Mouse (Mus musculus): ENCODE measurements around the gene Slc22a23.

Slc22a23 gene

DNA sequence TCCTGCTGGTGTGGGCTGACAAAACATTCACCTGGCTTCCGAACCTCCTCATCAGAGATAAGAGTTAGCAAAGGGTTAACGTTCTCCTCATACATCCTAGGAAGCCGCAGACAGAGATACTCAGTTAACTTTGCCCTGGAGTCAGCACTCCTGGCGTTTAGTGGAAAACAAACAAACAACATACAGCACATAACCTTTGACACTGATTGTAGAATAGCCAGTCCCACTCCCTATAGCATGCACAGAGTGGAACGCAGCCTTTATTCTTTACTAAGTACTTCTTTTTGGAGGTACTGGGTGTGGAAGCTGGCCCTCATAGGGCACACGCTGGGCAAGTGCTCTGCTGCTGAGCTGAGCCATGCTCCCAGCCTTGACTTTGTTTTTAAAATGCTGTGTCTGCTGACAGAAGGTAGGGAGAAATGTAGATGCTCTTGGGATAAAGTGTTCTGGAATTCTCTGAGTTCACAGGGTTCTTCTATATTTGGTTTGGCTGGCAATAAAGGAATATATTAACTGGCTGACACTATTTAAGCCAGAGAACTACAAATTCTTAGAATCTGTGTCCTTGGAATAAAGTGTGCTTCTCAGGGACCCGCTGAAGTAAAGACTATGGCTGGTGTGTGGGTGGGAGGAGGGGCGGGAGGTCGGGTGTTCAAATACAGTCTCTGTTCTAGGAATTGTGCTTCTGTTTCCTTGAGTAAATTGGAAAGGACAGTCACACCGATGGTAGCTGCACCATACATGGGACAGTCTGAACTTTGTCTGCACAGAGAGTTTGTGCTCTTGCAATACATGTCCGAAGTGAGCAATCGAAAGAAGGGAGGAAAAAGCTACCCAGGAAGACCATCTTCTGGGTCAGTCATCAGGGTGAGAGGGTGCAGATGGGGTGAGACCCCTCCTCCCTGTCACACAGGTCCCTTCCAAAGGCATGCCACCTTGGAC, 117.0 kb downstream of the Slc22a23 start:
- DNase-seq = no peak

GRCm38 (mm10) chr13:34226940-34227339, 118.0 kb downstream of the Slc22a23 start:
- DNase-seq = no peak

DNA sequence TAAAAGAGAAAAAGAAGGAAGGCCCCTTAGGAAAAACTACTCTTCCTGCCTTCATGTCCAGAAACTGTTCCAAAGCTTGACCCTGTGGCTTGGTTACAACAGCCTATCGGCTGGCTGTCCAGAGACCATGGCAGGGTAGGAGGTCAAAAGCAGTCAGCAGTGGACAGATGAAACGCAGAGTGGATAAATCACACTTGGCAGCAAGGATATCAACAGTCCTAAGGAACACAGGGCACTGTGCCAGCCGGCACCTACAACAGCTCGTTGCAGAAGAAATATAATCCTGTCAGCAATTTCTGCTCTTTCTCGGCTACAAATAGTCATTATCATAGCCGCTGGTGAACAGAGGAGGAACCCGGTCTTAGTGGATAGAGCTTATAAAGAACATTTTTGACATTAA, 122.0 kb downstream of the Slc22a23 start:
- no peak for DNase-seq

GRCm38 (mm10) chr13:34219728-34220127, 125.3 kb downstream of the Slc22a23 start:
- no peak for DNase-seq

DNA sequence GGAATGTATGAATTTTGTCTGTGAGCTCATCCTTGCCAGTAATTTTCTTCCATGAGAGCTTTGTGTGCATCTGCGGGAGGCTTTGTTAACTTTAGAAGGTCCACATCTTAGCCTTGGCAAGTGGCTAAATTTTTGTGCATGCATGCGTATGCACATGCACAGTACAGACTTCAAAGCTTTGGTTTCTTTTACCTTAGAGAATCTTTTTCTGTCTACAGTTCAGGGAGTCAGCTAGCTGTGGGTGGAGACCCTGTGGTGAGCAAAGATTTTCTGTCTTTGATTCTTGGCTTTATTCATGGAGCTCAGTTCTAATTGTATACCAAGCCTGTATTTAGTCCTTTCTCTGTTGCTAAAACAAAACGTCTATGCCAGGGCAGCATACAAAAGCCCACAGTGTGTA, 126.2 kb downstream of the Slc22a23 start:
- no peak for DNase-seq

DNA sequence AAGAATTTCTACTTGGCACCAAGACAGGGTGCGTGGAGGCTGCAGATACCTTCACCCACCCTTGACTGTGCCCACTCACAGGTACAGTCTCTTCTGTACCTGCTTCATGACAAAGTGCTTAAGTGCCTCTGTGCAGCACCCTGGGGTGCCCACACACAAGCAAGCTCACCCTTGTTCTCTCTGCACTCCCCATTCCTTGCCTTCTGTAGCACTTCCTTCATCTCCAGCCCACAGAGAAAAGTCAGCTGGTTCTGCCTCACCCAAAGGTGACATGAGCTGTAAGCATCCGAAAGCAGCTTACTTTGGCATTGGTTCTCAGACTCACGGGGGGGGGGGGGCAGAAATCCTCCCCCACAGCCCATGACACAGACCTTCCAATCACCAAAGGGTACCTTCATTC, 130.1 kb downstream of the Slc22a23 start:
- DNase-seq = no peak

- no peak for DNase-seq
These were observed 132.2 kb downstream of the Slc22a23 start for GRCm38 (mm10) chr13:34212735-34213212.

DNA sequence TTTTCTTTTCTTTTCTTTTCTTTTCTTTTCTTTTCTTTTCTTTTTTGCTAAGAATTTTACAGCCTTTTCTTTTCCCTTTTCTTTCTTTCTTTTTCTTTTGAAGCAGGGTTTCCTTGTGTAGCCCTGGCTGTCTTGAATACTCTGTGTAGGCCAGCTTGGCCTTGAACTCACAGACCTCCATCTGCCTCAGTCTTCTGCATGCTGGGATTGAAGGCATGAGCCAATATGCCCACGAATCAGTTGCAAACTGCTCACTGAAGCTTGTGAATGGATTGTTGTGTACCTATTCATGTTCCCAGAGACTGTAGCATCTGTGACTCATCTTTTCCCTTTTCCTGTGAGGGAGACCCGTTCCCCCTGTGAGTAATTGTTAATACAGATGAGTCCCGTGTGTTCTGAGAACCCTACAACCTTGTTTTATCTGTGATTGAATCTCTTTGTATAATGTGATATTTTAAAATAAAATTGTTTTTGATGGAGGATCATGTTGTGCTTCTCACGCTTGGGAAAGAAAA, 133.7 kb downstream of the Slc22a23 start:
- DNase-seq = no peak

DNA sequence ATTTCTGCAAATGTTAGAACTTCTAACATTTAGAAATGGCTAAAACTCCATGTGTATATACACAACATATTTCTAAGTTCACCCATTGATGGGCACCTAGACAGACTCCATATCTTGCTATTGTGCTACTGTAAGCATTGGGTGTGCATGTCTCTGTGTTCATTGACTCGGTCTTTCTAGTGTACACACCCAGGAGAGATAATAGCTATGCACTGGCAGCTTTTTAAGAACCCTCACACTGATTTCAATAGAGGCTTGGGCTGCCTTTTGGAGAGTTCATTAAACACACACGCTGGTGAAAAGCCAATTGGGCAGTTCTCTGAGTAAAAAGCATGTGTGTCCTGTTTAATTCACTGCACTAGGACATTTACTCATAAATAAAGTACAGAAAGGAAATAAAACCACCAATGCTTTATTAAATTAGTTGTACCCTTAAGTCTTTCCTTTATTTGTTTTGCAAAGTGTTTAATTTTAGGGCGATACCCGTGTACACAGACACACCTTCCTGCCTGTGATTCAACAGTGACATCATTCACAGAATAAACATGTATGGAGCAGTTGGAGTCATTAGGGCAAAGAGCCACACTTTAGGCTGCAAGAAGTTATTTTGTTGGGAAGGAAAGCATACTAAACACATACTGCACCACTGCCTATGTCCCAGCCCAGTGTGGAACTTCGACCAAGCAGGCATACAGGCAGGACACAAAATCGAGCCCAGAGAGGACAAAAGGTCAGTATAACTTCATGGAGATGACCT, 137.1 kb downstream of the Slc22a23 start:
- no peak for DNase-seq

GRCm38 (mm10) chr13:34205216-34205615, 139.8 kb downstream of the Slc22a23 start:
- no peak for DNase-seq

GRCm38 (mm10) chr13:34195676-34196075, 149.3 kb downstream of the Slc22a23 start:
- no peak for DNase-seq

DNA sequence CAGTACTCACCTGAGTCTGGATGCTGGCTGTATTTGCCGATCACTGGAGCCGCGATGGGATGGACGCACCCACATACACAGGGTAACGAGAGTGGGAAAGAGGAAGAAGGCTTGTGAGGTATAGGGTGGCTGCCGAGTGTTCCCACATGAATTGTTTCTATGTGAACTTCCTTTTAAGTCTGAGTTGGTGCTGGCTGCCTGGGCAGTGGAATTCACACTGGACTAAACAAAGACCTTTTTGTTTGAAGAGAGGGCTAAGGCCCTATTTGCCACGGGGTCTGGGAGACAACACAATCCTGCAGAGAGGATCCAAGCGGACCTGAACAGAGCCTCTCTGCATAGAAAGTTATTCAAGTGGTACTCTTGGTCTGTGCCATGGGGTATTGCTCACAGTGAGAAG, 151.6 kb downstream of the Slc22a23 start:
- DNase-seq = no peak

GRCm38 (mm10) chr13:34192414-34193191, 152.4 kb downstream of the Slc22a23 start:
- no peak for DNase-seq

GRCm38 (mm10) chr13:34187571-34187970, 157.4 kb downstream of the Slc22a23 start:
- peak; percentile 62 for DNase-seq

DNA sequence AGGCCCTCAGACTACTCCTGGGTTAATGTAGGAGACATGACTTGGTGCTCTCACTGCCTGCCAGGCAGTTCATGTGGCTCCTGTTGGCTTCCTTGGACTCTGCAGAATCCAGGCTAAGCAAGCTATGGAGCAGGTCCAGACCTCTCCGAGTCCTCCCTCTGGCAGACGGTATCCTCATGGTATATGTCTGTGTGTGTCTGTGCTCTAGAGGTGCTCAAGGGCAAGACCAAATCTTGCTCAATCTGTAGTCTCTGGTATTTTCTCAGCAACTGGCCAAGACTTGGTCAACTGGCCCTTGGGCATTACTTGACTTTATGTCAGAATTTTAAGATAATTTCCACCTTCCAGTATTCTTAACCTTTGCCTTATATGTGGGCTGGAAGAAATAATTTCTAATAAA, 159.6 kb downstream of the Slc22a23 start:
- no peak for DNase-seq

DNA sequence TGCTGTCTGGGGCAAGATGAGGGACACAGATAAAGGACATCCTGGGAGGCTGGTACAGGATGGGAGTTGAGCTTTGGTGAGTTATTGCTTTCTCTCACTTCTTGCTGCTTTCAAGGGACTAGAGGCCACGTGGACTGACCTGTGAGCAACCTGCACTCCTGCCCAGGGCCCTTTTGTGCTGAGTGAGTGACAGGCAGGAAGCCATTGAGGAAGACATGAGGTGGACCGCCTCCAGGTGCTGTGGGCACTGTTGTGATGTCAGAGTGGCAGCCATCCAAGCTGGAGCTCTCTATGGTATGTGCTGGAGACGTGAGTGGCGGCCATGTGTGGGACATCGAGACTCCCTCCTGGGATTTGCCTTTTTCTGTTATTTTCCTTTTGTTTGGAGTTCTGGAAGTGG, 163.4 kb downstream of the Slc22a23 start:
- no peak for DNase-seq

GRCm38 (mm10) chr13:34174025-34174424, 171.0 kb downstream of the Slc22a23 start:
- no peak for DNase-seq

- no peak for DNase-seq
These were observed 181.5 kb downstream of the Slc22a23 start for GRCm38 (mm10) chr13:34163304-34163975.

- DNase-seq = peak; percentile 96
These were observed 182.3 kb downstream of the Slc22a23 start, which contains the start of gene Psmg4 for GRCm38 (mm10) chr13:34162491-34163303. TSS of gene Psmg4 (plus strand) at chr13:34162964.

GRCm38 (mm10) chr13:34159926-34160325, 185.1 kb downstream of the Slc22a23 start:
- no peak for DNase-seq

DNA sequence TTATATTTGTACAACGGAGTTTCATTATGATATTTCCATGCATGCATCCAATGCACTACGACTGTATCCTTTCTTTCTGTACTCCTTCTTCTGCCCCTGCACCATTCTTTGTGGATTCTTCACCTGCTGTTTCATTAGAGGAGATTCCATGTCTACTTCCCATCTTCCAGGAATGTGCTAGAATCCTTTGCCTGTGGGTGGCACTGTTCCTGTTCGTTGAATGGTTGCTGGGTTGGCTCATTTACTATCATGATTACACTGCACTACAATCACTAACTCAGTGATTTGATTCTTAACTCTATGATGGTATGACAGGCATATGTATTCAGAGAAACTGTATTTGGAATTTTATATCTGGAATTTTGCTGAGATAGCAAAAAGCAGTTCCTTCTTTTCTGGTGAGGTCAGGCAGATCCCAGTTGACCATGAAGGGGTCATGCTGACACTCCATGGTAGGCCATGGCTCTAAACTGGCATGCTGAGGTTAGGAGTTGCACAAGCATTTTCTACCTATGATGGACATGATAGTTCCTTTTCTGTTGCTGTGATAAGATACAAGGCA, 187.3 kb downstream of the Slc22a23 start:
- no peak for DNase-seq
